Mouse (Mus musculus) bone marrow, adult 2 months (tissue): ENCODE data around the gene Adamts20. TPM values are rescaled to one million over a fixed set of nuclear protein-coding genes. Genes with fewer than 3 reads are reported as not detected.

ENCODE experiments used
- H3K27ac ChIP-seq: fragments of 200-500 bp; 2 replicates; pipeline ENCODE4 v1.5.1; 2012; ENCODE audit warnings: low read depth, mild to moderate bottlenecking, control low read depth, inconsistent platforms, low read length; ENCODE audit not compliant: control insufficient read depth, poor library complexity, insufficient read depth
- H3K4me1 ChIP-seq: fragments of 200-500 bp; 2 replicates; pipeline ENCODE4 v1.6.1; 2011; ENCODE audit warnings: low read length; ENCODE audit not compliant: control insufficient read depth, insufficient read depth
- H3K4me3 ChIP-seq: fragments of 200-500 bp; replicated peaks from 2 replicates; pipeline ENCODE3; 2011; ENCODE audit warnings: mild to moderate bottlenecking, low read depth, low read length, control low read depth; ENCODE audit not compliant: control insufficient read depth
- CTCF ChIP-seq: fragments of 200-500 bp; IDR thresholded peaks from 2 replicates; pipeline ENCODE4 v1.5.1; 2011; ENCODE audit warnings: low read length, control low read depth; ENCODE audit not compliant: control insufficient read depth, insufficient read depth
- POLR2A ChIP-seq: fragments of 200-500 bp; IDR thresholded peaks from 2 replicates; pipeline ENCODE4 v1.6.1; 2011; ENCODE audit warnings: low read depth, mild to moderate bottlenecking, control low read depth, low read length, borderline replicate concordance; ENCODE audit not compliant: control insufficient read depth
- whole genome bisulfite sequencing: fragments of 180-500 bp; shearing (Covaris S2); methylation state at CpG from one replicate; pipeline ENCODE4 v1.1.7; 2018; 5-methylcytosine and 5-hydroxymethylcytosine counted together
- polyA plus RNA-seq: library from polyadenylated mRNA; stranded (reverse); fragments of >200 nt; gene quantifications from 2 replicates; pipeline ENCODE4 v1.2.4, GENCODE M21; 2011; ENCODE audit warnings: low replicate concordance; ENCODE audit not compliant: missing spikeins, insufficient read depth, insufficient read length

Gene Adamts20
- polyA plus RNA-seq, 1 experiment: not detected

- no peak overlapping the region for H3K4me3 ChIP-seq
- 54% methylated on average over 4 of the region's 4 CpGs for WGBS
- no peak for TF ChIP-seq POLR2A
- no peak for TF ChIP-seq CTCF
- no peak overlapping the region for H3K27ac ChIP-seq
- H3K4me1 ChIP-seq: no peaks in the 10 kb centered on the region; the same call in 1 of the 2 replicates
Measured at GRCm38 (mm10) chr15:94480792-94481191, 15.6 kb upstream of the Adamts20 start.

- H3K27ac ChIP-seq: no peak overlapping the region
- no peak for TF ChIP-seq CTCF
- no peak for TF ChIP-seq POLR2A
- WGBS: 69% methylated on average over 5 of the region's 5 CpGs
- H3K4me3 ChIP-seq: no peak overlapping the region
- H3K4me1 ChIP-seq: no peaks in the 10 kb centered on the region; the same call in 1 of the 2 replicates
Measured at GRCm38 (mm10) chr15:94480248-94480647, 15.0 kb upstream of the Adamts20 start.

- Histone ChIP-seq H3K4me1 (no peaks in the 10 kb centered on the region; the same call in 1 of the 2 replicates), H3K27ac (no peak overlapping the region), H3K4me3 (no peak overlapping the region)
- TF ChIP-seq POLR2A (no peak), CTCF (no peak)
- 85% methylated on average over 3 of the region's 3 CpGs for WGBS
Measured at GRCm38 (mm10) chr15:94479513-94480136, 14.4 kb upstream of the Adamts20 start.

- H3K4me1 ChIP-seq: no peaks in the 10 kb centered on the region; the same call in 1 of the 2 replicates
- WGBS: 16% methylated on average over 13 of the region's 13 CpGs
- TF ChIP-seq CTCF (no peak), POLR2A (no peak)
- H3K4me3 ChIP-seq: no peak overlapping the region
- H3K27ac ChIP-seq: no peak overlapping the region
Measured at GRCm38 (mm10) chr15:94478706-94479105, 13.5 kb upstream of the Adamts20 start.

GRCm38 (mm10) chr15:94477287-94477686, 12.1 kb upstream of the Adamts20 start:
- 78% methylated on average over 7 of the region's 7 CpGs for WGBS
- H3K4me1 ChIP-seq: no peaks in the 10 kb centered on the region; the same call in 1 of the 2 replicates
- no peak overlapping the region for H3K4me3 ChIP-seq
- H3K27ac ChIP-seq: no peak overlapping the region
- TF ChIP-seq POLR2A (no peak), CTCF (no peak)

- no peak overlapping the region for H3K4me3 ChIP-seq
- TF ChIP-seq CTCF (no peak), POLR2A (no peak)
- 73% methylated on average over 5 of the region's 5 CpGs for WGBS
- H3K4me1 ChIP-seq: no peaks in the 10 kb centered on the region; the same call in 1 of the 2 replicates
- H3K27ac ChIP-seq: no peak overlapping the region
Measured at GRCm38 (mm10) chr15:94475975-94476374, 10.8 kb upstream of the Adamts20 start.

- TF ChIP-seq POLR2A (no peak), CTCF (no peak)
- Histone ChIP-seq H3K27ac (no peak overlapping the region), H3K4me3 (no peak overlapping the region), H3K4me1 (no peaks in the 10 kb centered on the region)
- 33% methylated on average over 5 of the region's 5 CpGs for WGBS
Measured at GRCm38 (mm10) chr15:94470361-94470760, 5.1 kb upstream of the Adamts20 start.

GRCm38 (mm10) chr15:94464881-94465280, 337 bp downstream of the Adamts20 start:
- no peaks in the 10 kb centered on the region for H3K4me1 ChIP-seq
- no peak overlapping the region for H3K27ac ChIP-seq
- no peak for TF ChIP-seq CTCF
- TF ChIP-seq POLR2A: no peak
- 81% methylated on average over 14 of the region's 14 CpGs for WGBS
- H3K4me3 ChIP-seq: no peak overlapping the region
